Mouse (Mus musculus): ENCODE data around the gene Fnip2.

DNA sequence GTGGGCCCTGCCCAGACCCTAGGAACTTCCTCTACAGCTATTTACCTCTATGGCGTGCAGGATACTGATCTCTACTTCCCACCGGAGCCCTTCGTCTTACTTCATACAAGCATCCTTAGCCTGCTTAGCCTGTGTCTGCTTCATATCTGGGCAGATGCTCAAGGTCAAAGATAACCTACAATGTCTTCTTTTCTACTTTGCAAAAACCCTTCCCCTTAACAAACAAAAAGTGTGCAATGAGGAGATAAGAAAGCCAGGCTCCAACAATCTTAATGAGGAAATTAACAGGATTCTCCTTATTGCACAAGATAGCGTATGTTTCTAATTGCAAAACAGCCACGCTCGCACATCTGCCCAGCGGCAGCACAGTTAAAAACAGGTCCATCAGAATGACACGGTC, 89.2 kb downstream of the Fnip2 start:
- TF ChIP-seq HCFC1 (IDR thresholded peaks at IDR 0.05; ENCODE audit: borderline replicate concordance, insufficient read depth, low read length) (no peak), ZNF384 (IDR thresholded peaks at IDR 0.05; ENCODE audit: low read depth, low read length) (no peak), ZC3H11A (IDR thresholded peaks at IDR 0.05; ENCODE audit: borderline replicate concordance, low read depth, low read length) (no peak), CHD2 (IDR thresholded peaks at IDR 0.05; ENCODE audit: low read depth, low read length) (no peak)
